Mouse (Mus musculus) c-Kit-positive CD71-positive TER-119-negative erythroid progenitor cells, embryonic 14.5 days (primary cell): Measurements from ENCODE around the gene Ccdc103.

ENCODE experiments used
- DNase-seq: peaks from one replicate; pipeline ENCODE4 v3.0.0-alpha.2; 2013; ENCODE audit warnings: low read depth

Ccdc103 gene

DNA sequence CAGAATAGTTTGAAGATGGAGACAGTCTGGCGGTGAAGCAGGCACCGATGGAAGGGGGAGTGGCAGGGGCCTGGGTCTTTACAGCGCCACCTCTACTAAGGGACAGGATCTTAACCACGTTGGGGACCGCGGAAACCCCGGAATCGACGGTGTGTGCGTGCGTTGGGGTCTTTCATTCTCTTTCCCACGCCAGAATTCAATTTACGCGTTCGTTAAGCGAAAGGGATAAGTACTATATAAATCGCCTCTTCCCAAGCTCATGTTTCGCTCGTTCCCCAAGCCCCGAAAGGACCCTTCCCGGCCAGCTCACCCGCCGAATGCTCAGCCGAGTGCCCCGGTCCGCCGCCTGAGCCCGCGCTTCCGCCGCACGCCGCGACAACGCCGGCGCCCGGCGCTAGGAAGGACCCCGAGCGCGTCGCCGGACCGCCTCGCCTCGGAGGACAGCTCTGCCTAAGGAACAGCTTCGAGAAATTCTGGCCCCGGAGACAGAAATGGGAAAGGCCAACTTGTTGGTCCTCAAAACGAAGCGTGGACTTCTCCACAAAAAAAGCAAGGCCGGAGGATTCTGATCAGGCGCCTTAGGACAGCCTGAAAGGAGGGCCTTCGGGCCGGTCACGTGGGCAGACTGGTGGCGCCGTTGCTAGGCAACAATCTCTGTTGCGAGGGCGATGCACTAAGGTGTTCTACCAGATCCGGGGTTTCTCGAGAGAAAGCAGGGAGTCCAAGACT is at the start of gene Ccdc103, which contains the start of gene Eftud2:
Gene Ccdc103 (plus strand): TSS at position 620 of the 729 bp plus-strand sequence.
Gene Eftud2 (minus strand): TSS at position 401 of the 729 bp plus-strand sequence.
- peak; percentile 91 for DNase-seq

DNA sequence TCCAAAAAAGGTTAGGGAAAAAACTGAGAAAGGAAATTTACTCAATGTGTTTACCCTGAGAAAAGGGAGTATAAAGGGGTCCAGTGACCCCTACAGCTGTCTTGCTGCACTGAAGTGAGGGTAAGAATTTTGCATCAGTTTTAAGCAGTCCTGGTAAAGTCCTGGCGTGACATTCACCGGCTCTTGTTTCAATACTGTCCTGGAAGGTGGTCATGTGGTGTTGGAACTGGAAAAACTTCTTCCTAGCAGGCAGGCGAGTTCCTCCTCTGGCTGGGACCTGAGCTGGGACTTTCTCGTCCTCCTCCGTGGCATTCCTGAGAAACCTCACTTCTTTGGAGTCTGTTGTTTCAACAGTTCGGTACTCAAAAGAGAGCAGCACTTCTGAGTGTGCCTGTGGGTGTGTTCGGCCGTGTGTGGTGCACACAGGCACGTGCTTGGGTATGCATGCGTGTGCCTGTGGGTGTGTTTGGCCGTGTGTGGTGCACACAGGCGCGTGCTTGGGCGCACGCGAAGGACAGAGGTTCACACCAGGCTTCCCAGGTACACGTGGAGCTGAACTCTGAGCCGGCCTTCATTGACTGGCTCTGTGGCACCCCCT is 48.2 kb upstream of the Ccdc103 start:
- DNase-seq = no peak

DNA sequence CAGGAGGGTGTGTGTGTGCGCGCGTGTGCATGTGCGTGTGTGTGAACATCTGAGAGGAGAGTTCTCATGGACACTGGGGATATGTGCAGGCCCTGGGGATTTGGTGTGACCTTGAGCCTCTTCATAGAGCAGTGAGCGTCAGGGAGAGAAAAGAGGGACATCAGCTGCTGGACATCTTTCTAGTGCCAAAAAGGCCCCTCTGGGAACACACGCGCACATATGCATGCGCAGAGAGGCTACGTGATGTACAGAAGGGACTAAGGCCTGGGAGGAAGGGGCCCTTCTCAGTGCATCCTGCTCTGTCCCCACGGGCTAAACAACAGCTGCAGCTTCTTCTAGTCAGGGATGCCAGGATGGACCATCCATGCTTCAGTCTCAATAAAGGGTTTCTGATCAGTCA is 46.8 kb upstream of the Ccdc103 start:
- DNase-seq = no peak

DNA sequence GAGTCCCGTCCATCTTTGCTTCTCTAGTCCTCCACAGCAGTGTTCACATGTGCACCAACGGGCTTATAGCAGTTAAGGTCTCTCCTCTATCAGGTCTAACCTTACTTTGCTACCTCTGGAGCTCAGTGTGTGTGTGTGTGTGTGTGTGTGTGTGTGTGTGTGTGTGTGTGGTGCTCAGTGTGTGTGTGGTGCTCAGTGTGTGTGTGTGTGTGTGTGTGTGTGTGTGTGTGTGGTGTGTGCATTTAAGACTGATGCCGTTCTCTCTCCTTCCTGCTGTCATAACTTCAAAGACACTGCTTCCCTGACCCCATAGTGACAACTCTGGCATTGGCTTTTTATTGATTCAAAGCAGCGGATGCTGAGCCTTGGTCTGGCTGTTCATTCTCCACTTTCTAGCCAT is 45.5 kb upstream of the Ccdc103 start, which contains the start of gene Higd1b:
Gene Higd1b (plus strand): TSS at position 301 of the 400 bp plus-strand sequence.
- DNase-seq = no peak

- no peak for DNase-seq
Measured at GRCm38 (mm10) chr11:102836146-102836545, 44.9 kb upstream of the Ccdc103 start.

GRCm38 (mm10) chr11:102837385-102837784 is 43.6 kb upstream of the Ccdc103 start:
- DNase-seq = no peak

DNA sequence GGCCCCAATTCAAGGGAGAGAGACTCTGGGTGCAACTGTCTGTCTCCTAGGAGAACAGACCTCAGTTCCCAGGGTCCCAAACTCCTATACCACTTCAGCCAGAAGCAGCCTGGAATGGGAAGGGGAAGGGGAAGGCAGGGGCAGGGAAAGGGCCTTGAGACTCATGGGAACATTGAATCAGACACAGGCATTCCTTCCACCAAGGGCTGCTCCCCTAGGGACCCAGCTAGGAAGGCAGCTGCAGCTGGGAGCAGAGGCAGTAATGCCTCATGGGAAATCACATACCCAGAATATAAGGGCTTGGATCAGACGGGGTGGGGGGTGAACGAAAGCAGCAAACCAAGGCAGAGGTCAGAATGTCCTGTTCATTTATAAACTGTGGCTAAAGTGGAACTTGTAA is 42.9 kb upstream of the Ccdc103 start:
- DNase-seq = no peak

DNA sequence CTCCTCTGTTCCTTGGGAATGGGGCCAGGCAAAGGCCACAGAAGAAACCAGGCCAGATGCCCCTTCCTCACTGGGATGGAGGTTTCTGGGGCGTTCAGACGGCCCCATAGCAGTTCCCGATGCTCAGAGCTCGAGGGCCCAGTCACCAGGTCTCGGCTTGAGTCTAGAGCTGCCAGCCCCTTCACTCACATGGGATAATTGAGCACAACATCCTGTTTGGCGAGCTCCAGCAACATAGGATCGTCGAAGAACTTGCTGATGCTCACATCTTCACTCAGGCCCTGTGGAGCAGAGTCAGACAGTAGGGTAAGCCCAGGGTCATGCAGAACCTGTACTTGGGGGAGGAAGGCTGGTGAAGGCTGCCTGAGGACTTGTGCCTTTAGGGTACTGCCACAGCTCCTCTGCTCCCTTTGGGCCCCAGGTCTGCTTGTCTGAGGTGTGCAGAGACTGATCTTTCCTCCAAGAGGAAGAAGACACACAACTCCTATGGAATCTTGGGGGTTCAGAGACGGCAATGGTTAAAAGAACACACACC is 42.3 kb upstream of the Ccdc103 start:
- no peak for DNase-seq

DNA sequence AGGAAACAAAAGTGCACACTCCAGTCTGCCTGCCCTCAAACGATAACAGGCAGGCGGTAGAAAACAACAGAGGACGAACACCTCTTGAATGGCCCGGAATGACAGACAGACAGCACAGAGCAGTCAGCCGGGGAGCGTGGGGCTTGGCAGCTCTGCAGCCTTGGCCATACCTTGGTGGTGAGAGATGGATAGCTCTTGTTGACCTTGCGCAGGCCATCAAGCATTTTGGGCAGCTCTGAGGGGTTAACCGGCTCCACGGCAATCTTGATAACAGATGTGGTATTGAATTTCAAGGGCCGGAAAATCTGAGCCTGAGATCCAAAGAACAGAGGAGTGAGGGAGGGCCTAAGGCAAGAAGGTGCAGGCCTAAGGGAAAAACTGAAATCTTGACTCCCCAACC is 35.1 kb upstream of the Ccdc103 start:
- no peak for DNase-seq

- peak; percentile 14 for DNase-seq
Measured at GRCm38 (mm10) chr11:102851883-102852282, 29.1 kb upstream of the Ccdc103 start.

DNA sequence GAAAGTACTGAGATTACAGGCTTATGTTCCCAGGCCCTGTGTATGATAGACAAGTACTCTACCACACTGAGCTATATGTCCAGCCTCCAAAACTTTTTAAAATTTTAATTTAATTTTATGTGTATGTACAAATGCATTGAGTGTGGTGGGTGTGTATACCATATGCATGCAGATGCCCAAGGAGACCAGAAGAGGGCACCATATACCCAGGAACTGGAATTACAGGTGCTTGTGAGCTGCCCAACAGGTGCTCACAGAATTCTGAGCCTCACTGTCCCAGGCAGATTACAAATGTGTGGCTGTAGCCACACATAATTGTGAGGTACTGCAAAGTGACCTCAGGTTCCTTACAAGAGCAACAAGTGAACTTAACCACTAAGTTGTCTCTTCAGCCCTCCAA is 27.2 kb upstream of the Ccdc103 start:
- DNase-seq = peak; percentile 34

- DNase-seq = no peak
Measured at GRCm38 (mm10) chr11:102855941-102856340, 25.1 kb upstream of the Ccdc103 start.

GRCm38 (mm10) chr11:102858951-102859350 is 22.1 kb upstream of the Ccdc103 start:
- DNase-seq = no peak

- DNase-seq = no peak
Measured at GRCm38 (mm10) chr11:102859933-102860332, 21.1 kb upstream of the Ccdc103 start.

DNA sequence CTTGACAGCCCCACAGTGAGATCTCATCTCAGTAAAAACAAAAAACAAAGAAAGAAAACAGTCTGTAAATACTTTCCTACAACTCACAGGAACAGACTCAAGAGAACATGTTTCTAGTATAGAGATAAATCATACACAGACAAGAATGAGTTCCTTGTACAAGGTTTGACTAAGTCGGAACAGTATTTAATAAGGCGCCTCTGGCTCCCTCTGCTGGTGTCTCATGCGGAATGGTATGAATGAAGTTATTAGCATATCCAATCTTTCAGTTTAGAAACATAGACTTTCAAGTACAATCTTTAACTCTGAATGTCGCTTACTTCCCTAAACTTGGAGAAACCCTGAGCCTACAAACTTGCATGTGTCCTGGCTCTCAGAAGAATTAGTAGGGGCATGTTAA is 16.7 kb upstream of the Ccdc103 start:
- DNase-seq = peak; percentile 50

GRCm38 (mm10) chr11:102874801-102875334 is 6.1 kb upstream of the Ccdc103 start:
- no peak for DNase-seq

DNA sequence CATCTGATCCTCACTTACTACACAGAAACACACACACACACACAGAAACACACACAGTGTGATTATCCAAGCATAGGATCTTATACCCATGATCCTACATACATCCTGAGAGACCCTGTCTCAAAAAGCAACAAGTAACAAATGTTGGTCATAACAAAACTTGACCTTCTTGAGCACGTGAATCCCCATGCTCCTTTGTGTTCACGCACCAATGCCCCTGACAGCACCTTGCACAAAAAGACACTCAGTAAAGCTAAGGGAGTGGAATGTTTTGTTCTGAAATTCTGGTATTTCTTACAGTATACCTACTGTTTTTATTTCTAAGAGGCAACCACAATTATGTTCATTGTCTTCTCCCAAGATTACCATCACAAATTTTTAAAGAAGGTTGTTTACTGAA is 1.4 kb upstream of the Ccdc103 start:
- no peak for DNase-seq

DNA sequence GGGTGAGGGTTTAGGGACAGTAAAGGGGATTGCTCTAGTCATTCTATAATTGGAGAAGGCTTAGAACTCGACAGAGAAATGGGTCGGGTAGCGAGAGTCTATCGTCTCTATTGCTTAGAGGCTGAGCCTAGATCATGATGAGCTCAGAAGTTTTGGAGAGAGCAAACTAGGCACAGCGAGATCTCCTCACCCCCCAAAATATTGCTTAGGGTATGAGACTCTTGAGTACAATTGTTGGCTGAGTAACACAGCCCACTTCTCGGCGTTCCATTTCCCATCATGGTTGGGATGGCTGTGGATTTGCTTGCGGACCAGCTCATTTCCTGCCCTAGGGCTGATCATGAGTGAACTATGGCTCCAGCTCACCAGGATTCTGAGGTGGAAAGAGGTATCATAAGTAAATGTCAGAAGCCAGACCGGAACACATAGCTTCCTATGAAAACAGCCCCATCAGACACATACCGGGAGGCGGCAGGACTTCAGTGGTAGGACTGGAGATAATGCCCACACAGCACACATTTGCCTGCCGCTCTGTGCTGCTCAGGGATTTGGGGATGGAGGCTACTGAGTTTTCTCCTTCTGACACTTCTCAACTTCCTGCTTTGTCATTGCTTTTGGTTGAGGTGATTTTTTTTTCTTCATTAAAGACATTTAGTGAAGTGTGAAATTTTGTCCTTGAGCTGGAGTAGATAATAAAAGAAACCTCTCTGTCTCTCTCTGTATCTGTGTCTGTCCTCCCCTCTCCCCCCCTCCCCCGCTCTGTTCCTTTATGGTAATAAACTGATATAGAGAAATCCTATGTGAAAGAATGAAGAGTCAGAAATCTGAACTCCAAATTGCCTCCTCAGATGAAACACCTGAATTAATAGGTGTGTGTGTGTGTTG is 552 bp downstream of the Ccdc103 start:
- no peak for DNase-seq

GRCm38 (mm10) chr11:102884616-102885219 is 3.7 kb downstream of the Ccdc103 start, which contains the start of gene Fam187a:
Gene Fam187a (plus strand): TSS chr11:102885169.
- DNase-seq = no peak

DNA sequence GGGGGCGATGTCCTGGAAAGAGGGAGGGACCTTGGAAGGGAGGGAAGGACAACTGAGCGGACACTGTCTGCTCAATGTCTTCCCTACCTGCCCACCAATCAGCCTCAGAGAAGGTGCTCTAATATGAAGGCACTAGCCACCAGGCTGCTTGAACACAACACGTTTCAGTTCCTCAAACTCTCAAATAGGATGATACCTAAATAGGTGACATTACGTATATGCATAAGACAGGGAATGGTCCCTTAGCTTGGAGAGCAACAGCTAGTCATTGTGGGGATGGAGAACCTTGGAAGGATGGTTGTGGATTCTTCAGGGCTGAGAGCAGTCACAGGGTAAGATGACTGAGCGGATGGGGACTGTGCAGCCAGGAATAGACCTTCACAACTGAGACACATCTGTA is 6.4 kb downstream of the Ccdc103 start:
- DNase-seq = no peak

DNA sequence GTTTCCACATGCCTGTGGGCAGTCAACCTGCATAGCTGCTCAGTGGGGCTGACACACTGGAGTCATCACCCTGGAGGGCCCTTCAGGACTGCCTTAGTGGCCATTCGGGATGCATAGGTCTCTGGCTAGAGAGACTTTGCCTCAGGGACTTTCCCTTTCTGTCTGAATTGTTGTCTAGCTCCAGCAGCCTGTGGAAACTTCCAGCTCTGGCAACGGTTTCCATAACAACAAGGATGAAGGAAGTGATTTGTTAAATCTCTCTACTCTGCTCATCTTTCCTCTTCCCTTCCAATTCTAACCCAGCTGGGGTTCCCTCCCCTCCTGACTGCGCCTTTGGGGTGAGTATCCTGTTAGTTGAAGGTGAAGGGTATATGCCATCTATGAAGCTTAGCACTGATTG is 7.1 kb downstream of the Ccdc103 start:
- no peak for DNase-seq

DNA sequence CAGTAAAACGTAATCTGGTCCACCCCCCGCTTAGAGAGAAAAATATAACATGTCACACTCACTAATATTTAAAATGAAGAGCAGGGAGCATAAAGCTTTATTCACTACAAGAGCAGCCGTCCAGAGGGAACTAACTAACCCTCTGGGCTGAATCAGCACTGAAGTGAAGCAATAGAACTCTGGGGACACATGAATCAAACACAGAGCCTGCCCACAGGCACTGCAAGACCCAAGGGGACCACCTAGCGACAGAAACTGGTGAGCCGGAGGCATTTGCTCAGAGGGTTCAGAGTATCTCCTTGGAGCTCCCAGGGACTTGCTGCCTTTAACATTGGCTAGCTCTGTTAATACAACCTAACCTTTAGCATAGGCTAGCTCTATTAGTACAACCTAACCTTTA is 9.1 kb downstream of the Ccdc103 start:
- no peak for DNase-seq
